Mouse (Mus musculus) liver, embryonic 14.5 days (tissue): ENCODE measurements around the gene Frem2.

Experiments
- CTCF ChIP-seq: IDR thresholded peaks from 2 replicates; pipeline ENCODE4 v1.5.1; 2016; ENCODE audit warnings: antibody characterized with exemption, low read depth, control low read depth
- EP300 ChIP-seq: IDR thresholded peaks from 2 replicates; pipeline ENCODE4 v1.6.1; 2016; ENCODE audit warnings: antibody characterized with exemption, low read depth

DNA sequence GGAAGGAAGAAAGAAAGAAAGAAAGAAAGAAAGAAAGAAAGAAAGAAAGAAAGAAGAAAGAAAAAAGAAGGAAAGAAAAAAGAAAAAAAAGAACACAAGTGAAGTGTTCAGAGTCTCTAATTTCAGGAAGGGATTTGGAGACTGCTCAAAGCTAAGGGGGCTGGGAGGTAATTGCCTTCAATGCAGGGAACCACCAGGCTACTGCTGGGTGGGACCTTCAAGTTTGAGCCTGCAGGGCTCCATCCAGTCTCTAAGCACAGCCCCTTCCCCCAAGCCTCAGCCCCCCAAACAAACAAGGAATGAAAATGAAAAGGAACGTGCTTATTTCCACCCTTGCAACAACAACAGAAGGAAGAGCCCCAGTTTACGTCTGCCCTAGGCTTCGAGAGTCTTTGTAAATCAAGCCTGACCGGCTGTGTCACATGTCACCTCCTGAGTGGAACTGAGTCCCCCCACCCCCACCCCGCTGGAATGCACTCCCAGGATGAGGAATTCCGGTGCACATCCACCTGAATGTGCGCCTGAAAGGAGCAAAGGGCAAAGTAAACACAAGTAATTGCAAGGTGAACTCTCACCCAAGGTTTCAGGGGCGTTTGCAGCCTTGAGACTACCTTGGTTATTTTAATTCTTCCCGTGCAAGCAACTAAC, 58.9 kb downstream of the Frem2 start:
- no peak for TF ChIP-seq CTCF
- no peak for TF ChIP-seq EP300
